Mouse (Mus musculus) adrenal gland, adult 8-10 months (tissue): ENCODE measurements around the gene Ppil3. TPM values are rescaled to one million over a fixed set of nuclear protein-coding genes. Genes with fewer than 3 reads are reported as not detected.

Experiments used
- DNase-seq: peaks from one replicate; pipeline ENCODE4 v3.0.0; 2022
- total RNA-seq, 4 experiments: library from RNA; stranded (reverse); gene quantifications; 2 replicates each; pipeline ENCODE4 v1.2.4; 2022

The Ppil3 gene
- total RNA-seq = 10 to 100 TPM; 37.9 to 44.4 (median 41.1) TPM

DNA sequence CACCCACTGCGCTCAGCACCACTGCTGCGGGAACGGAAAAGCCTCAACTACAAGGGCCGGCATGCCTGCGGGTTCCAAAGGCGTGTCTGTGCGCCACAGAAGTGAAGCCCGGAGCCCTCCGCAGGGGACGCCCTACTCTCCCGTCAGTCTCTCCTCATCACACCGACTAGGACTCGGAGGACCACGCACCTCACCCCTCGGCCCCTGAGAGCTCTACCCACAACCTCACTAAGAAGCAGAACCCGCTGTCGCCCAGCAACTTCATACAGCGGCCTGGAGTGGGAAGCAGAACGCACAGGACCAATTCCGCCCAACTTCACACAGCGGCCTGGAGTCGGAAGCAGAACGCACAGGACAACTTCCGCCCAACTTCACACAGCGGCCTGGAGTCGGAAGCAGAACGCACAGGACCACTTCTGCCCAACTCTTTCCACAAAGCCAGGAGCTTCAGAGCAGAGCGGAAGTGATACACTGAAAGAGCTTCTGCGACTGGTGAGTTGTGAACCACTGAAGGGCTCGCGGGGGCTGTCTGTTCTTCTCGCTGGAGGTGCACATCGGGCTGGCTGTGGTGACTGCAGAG is at the start of gene Ppil3, which contains the start of gene Nif3l1:
Ppil3 (minus strand) TSS at position 344 of the 580 bp plus-strand sequence.
Nif3l1 (plus strand) TSS at position 9 of the 580 bp plus-strand sequence.
- peak; percentile 86 for DNase-seq

GRCm38 (mm10) chr1:58482647-58483046 is 37.4 kb upstream of the Ppil3 start:
- DNase-seq = no peak

DNA sequence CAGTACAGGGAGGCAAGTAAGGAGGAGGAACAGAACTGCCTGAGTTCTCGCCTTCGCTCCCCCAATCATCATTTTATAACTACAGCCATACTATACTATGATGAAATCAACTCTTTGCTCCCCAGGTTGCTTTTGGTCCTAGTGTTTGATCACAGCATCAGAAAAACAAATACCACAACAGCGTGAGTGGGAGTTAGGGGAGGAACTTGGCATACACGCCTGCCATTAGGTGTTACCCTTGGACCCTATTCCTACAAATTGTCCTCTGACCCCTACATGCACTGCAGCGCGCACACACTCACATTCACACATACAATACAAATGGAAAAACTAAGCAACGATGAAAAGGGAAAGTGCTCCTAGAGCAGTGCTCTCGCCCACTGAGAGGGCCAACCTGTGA is 30.4 kb upstream of the Ppil3 start:
- no peak for DNase-seq

DNA sequence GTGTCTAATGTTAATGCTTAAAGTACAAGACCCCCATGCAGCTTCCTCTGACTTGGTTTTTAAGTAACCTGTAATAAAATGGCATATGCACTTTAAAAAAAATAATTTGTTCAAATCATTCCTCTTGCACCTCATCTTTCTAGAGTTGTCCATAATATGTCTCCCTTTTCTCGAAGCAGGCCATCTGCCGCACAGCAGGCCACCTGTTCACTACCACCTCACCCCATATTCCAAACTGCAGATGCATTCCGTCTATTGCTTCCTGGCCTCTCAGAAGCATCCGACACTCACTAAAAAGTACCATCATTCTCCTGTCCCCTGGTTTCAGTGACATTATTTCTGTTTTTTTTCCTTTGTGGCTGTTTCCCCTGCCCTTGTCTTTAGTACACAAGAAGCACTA is 20.3 kb upstream of the Ppil3 start:
- DNase-seq = no peak

DNA sequence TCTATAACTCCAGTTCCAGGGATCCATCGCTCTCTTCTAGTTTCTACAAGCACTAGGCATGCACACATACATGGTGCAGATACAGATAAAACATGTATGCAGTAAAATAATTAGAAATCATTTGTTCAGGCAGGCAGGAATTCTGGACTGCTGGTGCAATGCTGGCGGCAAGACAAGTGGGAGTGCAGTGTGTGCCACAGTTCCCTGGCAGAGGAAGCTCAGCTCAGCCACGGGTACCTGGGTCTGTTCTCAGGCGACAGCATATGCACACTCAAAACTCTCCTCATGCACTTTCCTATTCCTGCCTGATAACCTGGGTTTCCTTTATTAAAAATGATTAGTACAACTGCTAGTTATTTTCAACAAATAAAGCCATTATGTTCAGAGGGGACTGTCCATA is 19.8 kb upstream of the Ppil3 start:
- no peak for DNase-seq

GRCm38 (mm10) chr1:58463935-58464334 is 18.6 kb upstream of the Ppil3 start:
- DNase-seq = no peak

DNA sequence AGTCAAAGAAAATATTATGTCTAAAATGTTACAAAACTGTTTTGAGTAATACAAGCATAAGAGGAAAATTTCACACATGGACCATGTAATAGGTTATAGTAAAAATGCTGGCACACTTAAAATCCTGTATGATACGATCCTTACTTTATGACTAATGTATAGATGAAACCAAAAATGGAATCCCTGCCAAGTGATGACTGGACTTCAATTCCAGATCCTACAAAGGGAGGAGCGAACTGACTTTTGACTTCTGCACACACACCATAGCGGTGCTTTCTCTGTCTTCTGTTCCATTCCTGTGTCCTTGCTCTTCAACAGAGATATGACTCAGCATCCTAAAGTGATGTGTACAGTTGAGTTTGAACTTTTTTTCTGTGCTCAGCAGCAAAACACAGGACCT is 15.3 kb upstream of the Ppil3 start:
- DNase-seq = no peak

- DNase-seq = no peak
These were observed 13.6 kb upstream of the Ppil3 start for GRCm38 (mm10) chr1:58458867-58459266.

GRCm38 (mm10) chr1:58458175-58458574 is 12.9 kb upstream of the Ppil3 start:
- no peak for DNase-seq

DNA sequence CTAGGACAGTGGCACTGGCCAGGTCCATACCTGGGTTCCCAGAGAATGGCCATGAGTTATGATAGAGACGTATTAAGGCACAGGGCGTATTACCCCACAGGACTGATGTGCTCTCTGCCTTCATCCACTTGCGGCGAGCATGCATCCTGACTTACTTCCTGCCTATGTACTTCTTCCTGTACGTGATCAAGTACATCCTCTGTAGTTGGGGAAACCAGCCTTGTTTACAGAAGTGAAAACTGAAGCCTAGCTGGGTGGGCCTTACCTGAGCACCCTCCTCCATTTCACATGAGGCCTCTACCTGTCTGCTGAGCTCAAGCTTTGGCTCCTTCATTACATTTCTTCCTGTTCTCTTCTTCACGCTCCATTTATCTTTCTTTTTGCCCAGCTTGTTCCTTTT is 9.0 kb upstream of the Ppil3 start:
- no peak for DNase-seq

DNA sequence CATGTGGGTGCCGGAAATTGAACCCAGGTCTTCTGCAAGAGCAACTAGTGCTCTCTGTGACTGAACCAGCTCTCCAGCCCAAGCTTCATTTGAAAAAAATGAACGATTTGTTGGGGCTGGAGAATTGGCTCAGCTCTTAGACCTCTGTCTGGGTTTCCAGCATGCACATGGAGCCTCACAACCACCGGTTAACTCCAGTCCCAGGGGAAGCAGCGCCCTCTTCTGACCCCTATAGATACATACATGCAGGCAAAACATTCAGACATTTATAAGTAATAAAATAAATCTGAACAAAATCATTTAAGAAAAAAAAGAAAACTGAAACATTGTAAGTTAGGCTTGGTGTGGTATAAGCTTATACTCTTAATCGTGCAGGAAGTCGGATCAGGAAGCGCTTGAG is 3.1 kb upstream of the Ppil3 start:
- no peak for DNase-seq

GRCm38 (mm10) chr1:58447766-58448165 is 2.5 kb upstream of the Ppil3 start:
- no peak for DNase-seq

DNA sequence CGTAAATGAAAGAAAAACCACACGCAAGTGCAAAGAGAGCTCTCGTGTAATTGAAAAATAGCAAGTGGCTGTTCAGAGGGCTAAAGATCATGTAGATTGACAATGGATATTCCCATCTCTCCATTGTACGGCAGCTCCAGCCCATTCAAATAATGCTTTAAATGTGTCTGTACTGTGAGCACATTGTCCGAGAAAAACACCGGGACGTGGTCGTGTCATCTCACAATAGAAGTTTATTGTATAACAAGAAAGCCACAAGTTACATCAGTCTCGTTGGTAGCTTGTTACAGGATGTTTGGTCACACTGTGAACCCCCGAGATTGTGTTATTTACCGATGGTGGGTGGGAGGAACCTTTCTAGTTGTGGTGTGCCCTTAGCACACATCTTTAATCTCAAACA is 575 bp upstream of the Ppil3 start:
- no peak for DNase-seq

DNA sequence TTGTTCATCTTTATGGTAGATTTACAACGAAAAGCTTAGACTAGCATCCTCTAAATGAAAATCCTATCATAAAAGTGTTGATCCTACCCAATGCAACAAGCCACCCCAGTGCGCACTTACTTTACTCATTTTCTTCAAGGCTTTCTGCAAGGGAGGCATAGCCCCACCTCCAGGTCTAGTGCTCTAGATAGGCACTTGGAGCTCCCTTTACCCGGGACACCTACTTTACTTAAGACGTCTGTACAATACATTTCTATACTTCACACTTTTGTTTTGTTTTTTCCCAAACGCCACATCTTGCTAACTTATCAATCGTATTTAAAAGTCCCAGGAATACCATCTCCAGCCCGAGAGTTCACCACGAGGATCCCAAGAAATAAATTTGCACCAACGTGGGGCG is 595 bp downstream of the Ppil3 start:
- no peak for DNase-seq

- no peak for DNase-seq
These were observed 20.7 kb downstream of the Ppil3 start for GRCm38 (mm10) chr1:58424551-58424950.

GRCm38 (mm10) chr1:58423371-58424248 is 21.7 kb downstream of the Ppil3 start, which contains the start of gene Clk1:
Clk1 (minus strand) TSS chr1:58424066.
- peak; percentile 96 for DNase-seq

DNA sequence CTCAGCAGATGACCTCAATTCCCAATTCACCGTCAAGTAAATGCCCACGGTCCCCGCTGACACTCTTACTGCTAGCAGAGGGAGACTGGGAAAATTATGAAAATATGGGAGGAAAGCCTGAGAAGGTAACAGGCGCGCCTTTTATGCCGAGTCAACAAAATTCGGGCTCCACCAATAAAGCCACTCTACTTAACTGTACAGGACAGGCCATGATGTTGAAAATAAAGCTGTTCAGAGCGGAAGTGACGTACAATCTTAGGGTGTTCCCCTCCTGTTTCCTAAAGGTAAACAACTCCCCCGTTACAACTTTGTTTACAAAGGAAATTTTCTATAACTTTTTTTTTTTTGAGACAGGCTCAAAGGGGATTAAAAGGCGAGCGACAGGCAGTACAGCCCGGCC is 22.4 kb downstream of the Ppil3 start:
- DNase-seq = no peak

DNA sequence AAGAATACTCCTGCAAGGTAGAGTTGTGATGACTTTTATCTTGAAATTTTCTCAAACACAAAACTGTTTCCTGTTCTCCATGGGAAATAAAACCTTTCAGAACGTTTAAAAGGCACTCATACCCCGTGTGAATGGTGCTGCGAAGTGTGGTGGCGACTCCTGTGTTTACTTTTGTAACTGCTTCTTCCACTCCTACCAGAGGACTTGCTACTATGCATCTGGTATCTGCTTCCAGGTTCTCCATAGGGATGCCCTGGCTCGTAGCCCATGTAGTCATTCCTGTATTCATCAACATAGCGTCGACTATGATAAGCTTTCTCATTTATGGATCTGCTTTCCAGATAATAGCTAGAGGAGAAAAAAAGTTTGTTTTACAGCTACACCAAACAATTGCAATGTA is 24.3 kb downstream of the Ppil3 start:
- DNase-seq = no peak

- no peak for DNase-seq
These were observed 25.3 kb downstream of the Ppil3 start for GRCm38 (mm10) chr1:58420032-58420431.

DNA sequence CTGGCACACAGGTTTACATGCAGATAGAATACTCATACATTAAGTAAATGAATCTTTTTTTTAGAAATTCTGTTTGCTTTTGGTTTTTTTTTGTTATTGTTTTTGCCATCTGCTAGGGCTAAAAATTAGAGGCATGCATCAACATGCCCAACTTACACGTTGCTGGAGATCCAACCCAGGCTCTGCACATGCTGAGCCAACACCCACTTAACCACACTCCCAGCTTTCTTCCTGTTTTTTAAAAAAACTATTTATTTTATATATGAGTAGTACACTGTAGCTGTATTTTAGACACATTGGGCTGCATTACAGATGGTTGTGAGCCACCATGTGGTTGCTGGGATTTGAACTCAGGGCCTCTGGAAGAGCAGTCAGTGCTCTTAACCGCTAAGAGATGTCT is 29.2 kb downstream of the Ppil3 start:
- no peak for DNase-seq

DNA sequence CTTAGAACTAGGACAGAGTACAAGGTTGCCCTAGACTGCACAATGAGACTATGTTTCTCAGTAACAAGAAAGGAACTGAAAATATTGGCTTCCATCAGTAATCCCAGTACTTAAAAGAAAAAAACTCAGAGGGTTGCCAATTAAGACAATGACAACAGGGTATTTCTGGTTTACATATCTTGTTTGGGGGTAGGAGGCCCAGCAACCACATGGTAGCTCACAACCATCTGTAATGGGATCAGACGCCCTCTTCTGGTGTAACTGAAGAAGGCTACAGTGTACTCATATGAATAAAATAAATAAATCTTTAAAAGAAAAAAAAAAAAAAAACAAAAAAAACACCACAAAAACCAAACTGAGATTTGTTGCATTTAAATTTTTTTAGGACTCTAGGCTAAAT is 29.8 kb downstream of the Ppil3 start:
- no peak for DNase-seq

DNA sequence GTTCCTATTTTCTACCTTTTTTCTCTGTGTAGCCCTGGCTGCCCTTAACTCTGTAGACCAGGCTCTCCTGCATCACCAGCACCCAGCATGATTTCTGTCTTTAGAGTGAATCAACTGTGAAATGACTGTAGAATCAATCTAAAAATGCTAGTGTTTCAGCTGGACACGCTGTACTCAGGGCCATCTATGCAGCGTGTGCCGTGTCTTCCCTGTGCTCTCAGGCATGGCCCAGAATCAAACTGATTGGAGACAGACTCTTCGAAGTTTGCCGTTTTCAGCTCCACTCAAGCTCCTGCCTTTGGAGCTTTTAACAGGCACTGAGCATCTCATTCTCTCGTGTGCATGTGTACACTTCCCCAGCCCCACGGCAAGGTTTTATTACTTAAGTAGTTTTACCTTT is 34.5 kb downstream of the Ppil3 start:
- DNase-seq = no peak

DNA sequence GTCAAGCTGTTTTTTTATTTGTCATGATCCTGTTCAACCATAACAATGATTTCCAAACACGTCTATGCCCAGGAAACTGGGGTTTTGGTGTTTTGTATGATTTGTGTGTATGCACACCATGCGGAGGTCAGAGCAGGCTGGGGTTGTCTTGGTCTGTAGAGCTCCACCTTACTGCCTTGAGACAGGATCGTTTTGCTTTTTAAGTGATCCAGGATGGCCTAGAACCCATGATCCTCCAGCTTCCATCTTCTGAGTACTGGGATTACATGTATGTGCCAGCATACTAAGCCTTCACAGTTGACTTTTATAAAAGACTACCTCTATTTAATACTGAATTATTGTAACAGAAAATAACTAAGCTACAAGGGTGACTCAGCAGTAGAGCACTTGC is 35.1 kb downstream of the Ppil3 start:
- DNase-seq = no peak

DNA sequence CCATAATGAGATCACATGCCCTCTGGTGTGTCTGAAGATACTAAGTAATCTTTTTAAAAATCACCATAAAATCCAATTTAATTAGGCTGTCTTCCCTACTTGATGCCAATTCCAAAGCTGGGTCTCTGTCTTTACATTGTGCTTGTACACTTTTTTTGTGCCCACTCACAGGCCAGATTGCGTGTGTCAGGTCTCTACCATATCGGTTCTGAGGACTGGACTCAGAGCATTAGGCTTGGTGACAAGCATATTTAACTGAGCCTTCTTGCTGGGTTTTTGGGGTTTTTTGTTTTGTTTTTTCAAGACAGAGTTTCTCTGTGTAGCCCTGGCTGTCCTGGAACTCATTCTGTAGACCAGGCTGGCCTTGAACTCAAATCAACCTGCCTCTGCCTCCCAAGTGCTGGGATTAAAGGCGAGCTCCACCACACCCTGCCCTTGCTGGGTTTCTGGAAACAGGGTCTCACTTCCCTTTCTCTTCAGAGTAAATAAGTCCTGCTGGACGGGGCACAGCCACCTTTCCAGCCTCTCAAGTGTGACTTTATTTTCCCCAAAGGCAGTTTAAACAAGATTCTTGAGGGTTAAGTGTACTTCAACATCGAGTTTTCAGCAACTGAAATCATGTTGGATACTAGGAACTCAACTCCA is 35.6 kb downstream of the Ppil3 start:
- DNase-seq = no peak
